Mouse (Mus musculus): ENCODE measurements around the gene Ugt2b1.
"Not testable (repeated sequence)": the region's sequence is repeated elsewhere in the genome, so short reads cannot be mapped to it uniquely, and the experiment has no call there.

Ugt2b1 gene

GRCm38 (mm10) chr5:86926426-86926825 is at the start of gene Ugt2b1:
TSS of gene Ugt2b1 (minus strand) at chr5:86926530.
- DNase-seq, result no peak

- DNase-seq, result not testable (repeated sequence)
Measured at GRCm38 (mm10) chr5:86967271-86967670, 40.9 kb upstream of the Ugt2b1 start.

GRCm38 (mm10) chr5:86962849-86963248 is 36.5 kb upstream of the Ugt2b1 start:
- DNase-seq, result not testable (repeated sequence)

GRCm38 (mm10) chr5:86961587-86962358 is 35.4 kb upstream of the Ugt2b1 start:
- DNase-seq, result no peak

- no peak for DNase-seq
Measured at GRCm38 (mm10) chr5:86960504-86960903, 34.2 kb upstream of the Ugt2b1 start.

GRCm38 (mm10) chr5:86942111-86942510 is 15.8 kb upstream of the Ugt2b1 start:
- DNase-seq, result no peak

- DNase-seq, result no peak
Measured at GRCm38 (mm10) chr5:86920661-86921233, 5.6 kb downstream of the Ugt2b1 start.

- no peak for DNase-seq
Measured at GRCm38 (mm10) chr5:86911357-86912099, 14.8 kb downstream of the Ugt2b1 start.

- peak; percentile 14 for DNase-seq
Measured at GRCm38 (mm10) chr5:86910770-86911169, 15.6 kb downstream of the Ugt2b1 start.

GRCm38 (mm10) chr5:86906758-86907157 is 19.6 kb downstream of the Ugt2b1 start, which contains the start of gene Ugt2b34:
TSS of gene Ugt2b34 (minus strand) at chr5:86906937.
- DNase-seq, result peak; percentile 22

- no peak for DNase-seq
Measured at GRCm38 (mm10) chr5:86889933-86890332, 36.4 kb downstream of the Ugt2b1 start.

GRCm38 (mm10) chr5:86888420-86888819 is 37.9 kb downstream of the Ugt2b1 start:
- no peak for DNase-seq

- no peak for DNase-seq
Measured at GRCm38 (mm10) chr5:86887081-86887480, 39.2 kb downstream of the Ugt2b1 start.

GRCm38 (mm10) chr5:86886620-86887019 is 39.7 kb downstream of the Ugt2b1 start:
- DNase-seq, result peak; percentile 7

GRCm38 (mm10) chr5:86871877-86872276 is 54.5 kb downstream of the Ugt2b1 start:
- no peak for DNase-seq

Measured in kidney, postnatal 14 days (tissue).